Mouse (Mus musculus): ENCODE data around the gene Lrrc27. TPM values are rescaled to one million over a fixed set of nuclear protein-coding genes. Genes with fewer than 3 reads are reported as not detected.

Lrrc27 gene
- polyA plus RNA-seq, 1 experiment: 863 TPM

DNA sequence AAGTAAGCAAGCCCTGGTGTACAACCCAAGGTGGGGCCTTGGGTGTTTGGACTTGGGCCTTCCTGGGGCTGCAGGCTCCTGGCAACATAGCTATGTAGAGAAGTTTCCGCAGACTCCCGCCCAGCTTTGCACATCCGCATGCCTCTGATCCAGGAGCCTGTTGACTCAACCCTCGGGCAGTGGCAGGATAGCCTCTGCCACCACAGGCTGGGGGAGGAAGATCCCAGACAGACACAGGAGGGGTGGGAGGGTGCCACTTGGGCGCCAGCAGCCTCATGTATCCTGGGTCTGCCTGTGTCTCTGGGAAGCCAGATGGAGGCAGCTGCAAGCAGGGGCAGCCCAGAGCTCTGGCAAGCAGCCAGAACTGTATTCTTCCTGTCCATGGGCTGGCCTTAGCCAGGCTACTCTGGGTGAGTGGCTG, 39.1 kb downstream of the Lrrc27 start:
- no peaks in the 10 kb centered on the region for H3K36me3 ChIP-seq (ENCODE audit: control insufficient read depth, insufficient read depth, low read length)
- H3K4me1 ChIP-seq (ENCODE audit: control insufficient read depth, insufficient read depth, low read length): peaks cover 21% of the 10 kb centered on the region
- peak overlapping the region; percentile 90 for H3K4me3 ChIP-seq (ENCODE audit: control insufficient read depth, low read depth, low read length)
- no peak overlapping the region for H3K27ac ChIP-seq (ENCODE audit: control insufficient read depth, insufficient read depth, low read depth, low read length)
- H3K27me3 ChIP-seq (ENCODE audit: control insufficient read depth, insufficient read depth, low read length): no peaks in the 10 kb centered on the region
- TF ChIP-seq CTCF (IDR thresholded peaks at IDR 0.05; ENCODE audit: control insufficient read depth, insufficient read depth, insufficient replicate concordance, low read depth, low read length): no peak
- TF ChIP-seq POLR2A (IDR thresholded peaks at IDR 0.05; ENCODE audit: control insufficient read depth, low read depth, low read length): no peak

DNA sequence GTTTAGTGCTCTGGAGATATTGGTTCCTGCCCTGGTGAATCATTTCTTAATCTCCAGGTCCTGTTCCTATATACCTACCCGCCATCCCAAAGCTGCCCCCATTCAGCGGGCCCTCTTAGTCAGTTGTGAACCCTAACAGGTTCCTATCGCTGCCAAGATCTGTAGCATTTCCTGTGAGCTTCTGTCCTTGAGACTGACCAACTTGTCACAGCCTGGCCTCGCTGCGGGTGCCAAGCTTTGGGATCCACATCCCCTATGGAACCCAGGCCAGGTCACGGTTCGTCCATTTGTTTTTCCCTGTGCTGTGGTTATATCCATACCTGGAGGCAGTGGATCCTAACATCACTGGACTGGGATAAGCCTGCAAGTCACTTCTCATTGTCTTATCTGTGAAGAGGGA, 39.8 kb downstream of the Lrrc27 start:
- no peaks in the 10 kb centered on the region for H3K36me3 ChIP-seq (ENCODE audit: control insufficient read depth, insufficient read depth, low read length)
- H3K27ac ChIP-seq (ENCODE audit: control insufficient read depth, insufficient read depth, low read depth, low read length): 0 out of 2 replicates have a peak overlapping the region, but pooled peaks have one; percentile 4
- H3K27me3 ChIP-seq (ENCODE audit: control insufficient read depth, insufficient read depth, low read length): no peaks in the 10 kb centered on the region
- TF ChIP-seq POLR2A (IDR thresholded peaks at IDR 0.05; ENCODE audit: control insufficient read depth, low read depth, low read length) (no peak), CTCF (IDR thresholded peaks at IDR 0.05; ENCODE audit: control insufficient read depth, insufficient read depth, insufficient replicate concordance, low read depth, low read length) (no peak)
- no peak overlapping the region for H3K4me3 ChIP-seq (ENCODE audit: control insufficient read depth, low read depth, low read length)
- H3K4me1 ChIP-seq (ENCODE audit: control insufficient read depth, insufficient read depth, low read length): peaks cover 15% of the 10 kb centered on the region

DNA sequence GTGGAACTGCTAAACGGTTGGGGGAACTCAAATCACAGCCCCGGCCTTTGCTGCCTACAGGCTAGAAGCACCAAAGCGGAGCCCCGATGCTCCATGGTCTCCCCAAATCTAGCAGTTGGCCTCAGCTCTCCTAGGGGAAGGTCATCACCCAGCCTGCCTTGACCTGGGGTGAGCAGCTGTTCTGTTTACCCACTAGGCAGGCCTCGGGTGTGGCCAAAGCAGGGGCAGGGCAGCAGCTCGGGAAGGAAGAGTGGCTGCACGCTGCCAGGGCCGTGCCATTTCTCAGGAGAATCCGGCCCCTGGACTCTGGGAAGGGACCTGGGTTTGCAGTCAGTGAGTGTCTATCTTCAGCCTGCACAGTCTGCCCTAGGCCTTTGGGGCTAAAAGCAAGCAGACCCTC, 40.2 kb downstream of the Lrrc27 start:
- H3K27ac ChIP-seq (ENCODE audit: control insufficient read depth, insufficient read depth, low read depth, low read length): 0 out of 2 replicates have a peak overlapping the region, but pooled peaks have one; percentile 4
- peaks cover 11% of the 10 kb centered on the region for H3K4me1 ChIP-seq (ENCODE audit: control insufficient read depth, insufficient read depth, low read length)
- H3K4me3 ChIP-seq (ENCODE audit: control insufficient read depth, low read depth, low read length): no peak overlapping the region; the same call in 1 of the 2 replicates
- no peaks in the 10 kb centered on the region for H3K36me3 ChIP-seq (ENCODE audit: control insufficient read depth, insufficient read depth, low read length)
- no peaks in the 10 kb centered on the region for H3K27me3 ChIP-seq (ENCODE audit: control insufficient read depth, insufficient read depth, low read length)
- TF ChIP-seq POLR2A (IDR thresholded peaks at IDR 0.05; ENCODE audit: control insufficient read depth, low read depth, low read length) (no peak), CTCF (IDR thresholded peaks at IDR 0.05; ENCODE audit: control insufficient read depth, insufficient read depth, insufficient replicate concordance, low read depth, low read length) (no peak)

DNA sequence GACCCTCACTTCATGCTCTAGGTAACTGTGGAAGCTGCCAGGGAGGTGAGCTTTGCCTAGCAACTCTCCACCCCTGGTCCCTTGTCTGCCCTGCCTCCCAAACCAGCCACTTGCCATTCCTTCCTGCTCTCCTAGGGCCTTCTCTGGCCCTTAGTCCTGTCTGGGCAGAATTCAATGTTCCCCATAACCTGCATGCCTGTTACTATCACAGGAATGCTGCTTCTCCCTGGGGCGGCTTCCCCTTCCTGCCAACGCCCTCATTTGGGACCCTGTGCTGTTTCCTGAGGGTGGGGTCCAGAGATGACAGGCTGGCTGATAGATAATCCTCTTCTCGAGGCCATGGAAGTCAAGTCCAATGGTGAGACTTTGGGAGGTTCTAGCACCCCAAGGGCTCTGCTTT, 40.7 kb downstream of the Lrrc27 start:
- H3K36me3 ChIP-seq (ENCODE audit: control insufficient read depth, insufficient read depth, low read length): no peaks in the 10 kb centered on the region
- TF ChIP-seq POLR2A (IDR thresholded peaks at IDR 0.05; ENCODE audit: control insufficient read depth, low read depth, low read length) (no peak), CTCF (IDR thresholded peaks at IDR 0.05; ENCODE audit: control insufficient read depth, insufficient read depth, insufficient replicate concordance, low read depth, low read length) (no peak)
- H3K4me1 ChIP-seq (ENCODE audit: control insufficient read depth, insufficient read depth, low read length): peaks cover 8% of the 10 kb centered on the region
- no peaks in the 10 kb centered on the region for H3K27me3 ChIP-seq (ENCODE audit: control insufficient read depth, insufficient read depth, low read length)
- H3K4me3 ChIP-seq (ENCODE audit: control insufficient read depth, low read depth, low read length): no peak overlapping the region
- no peak overlapping the region for H3K27ac ChIP-seq (ENCODE audit: control insufficient read depth, insufficient read depth, low read depth, low read length)

DNA sequence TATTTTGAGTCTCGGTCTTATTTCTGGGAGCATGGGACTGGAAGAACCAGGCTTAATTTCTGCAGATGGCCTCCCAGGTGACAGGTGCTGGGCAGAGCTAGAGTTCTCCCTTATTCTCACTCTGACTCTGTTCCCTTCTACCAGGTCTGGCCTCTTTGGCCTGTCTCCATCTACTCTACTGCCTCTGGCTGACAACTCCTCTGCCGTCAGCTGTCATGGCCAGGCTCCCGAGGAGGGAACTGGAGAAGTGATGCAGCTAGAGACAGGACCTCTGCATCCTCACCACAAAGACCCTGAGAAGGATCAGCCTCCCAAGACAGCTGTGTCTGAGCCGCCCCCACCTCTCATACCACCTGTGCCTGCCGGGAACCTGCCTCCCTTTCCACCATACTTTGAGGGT, 41.8 kb downstream of the Lrrc27 start:
- H3K4me1 ChIP-seq (ENCODE audit: control insufficient read depth, insufficient read depth, low read length): peaks cover 7% of the 10 kb centered on the region
- TF ChIP-seq POLR2A (IDR thresholded peaks at IDR 0.05; ENCODE audit: control insufficient read depth, low read depth, low read length) (no peak), CTCF (IDR thresholded peaks at IDR 0.05; ENCODE audit: control insufficient read depth, insufficient read depth, insufficient replicate concordance, low read depth, low read length) (no peak)
- H3K36me3 ChIP-seq (ENCODE audit: control insufficient read depth, insufficient read depth, low read length): no peaks in the 10 kb centered on the region
- H3K27me3 ChIP-seq (ENCODE audit: control insufficient read depth, insufficient read depth, low read length): no peaks in the 10 kb centered on the region
- H3K4me3 ChIP-seq (ENCODE audit: control insufficient read depth, low read depth, low read length): no peak overlapping the region
- H3K27ac ChIP-seq (ENCODE audit: control insufficient read depth, insufficient read depth, low read depth, low read length): no peak overlapping the region

DNA sequence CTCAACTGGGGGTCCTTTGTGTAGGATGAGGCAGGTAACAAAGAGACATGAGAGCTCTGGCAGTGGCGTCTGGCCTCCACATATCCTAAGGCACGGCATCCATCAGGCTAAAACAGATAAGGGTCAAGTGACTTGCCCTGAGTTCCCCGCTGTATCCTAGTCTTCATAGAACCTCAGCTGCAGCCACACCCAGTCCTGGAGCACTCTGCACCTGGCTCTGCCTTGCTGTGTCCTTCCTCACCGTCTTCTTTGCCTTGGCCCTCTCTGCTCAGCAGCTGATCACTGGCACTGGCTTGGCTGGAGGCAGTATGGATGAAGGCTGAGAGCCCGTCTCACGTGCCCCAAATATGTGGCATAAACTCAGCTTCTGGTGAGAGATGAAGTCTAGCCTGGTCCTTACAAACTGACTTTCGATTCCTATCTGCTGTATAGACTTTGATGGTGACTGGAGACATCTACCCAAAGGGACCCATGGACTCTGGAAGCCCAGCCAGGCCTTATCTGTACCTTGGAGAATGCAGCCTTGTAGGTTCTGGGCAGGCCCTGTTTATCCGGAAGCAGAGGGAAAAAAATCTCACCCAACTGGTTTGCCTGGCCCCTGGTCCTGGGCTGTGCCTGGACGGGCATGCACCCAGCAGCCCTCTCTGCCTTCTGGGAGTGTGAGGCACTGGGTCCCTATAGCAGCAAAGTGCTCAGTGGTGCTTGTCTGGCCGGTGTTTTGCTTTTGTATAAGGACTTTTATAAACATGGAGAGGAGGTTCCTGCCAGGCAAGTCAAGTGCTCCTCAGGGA, 45.2 kb downstream of the Lrrc27 start:
- H3K4me3 ChIP-seq (ENCODE audit: control insufficient read depth, low read depth, low read length): no peak overlapping the region
- H3K36me3 ChIP-seq (ENCODE audit: control insufficient read depth, insufficient read depth, low read length): no peaks in the 10 kb centered on the region
- H3K27me3 ChIP-seq (ENCODE audit: control insufficient read depth, insufficient read depth, low read length): no peaks in the 10 kb centered on the region
- peaks cover 4% of the 10 kb centered on the region for H3K4me1 ChIP-seq (ENCODE audit: control insufficient read depth, insufficient read depth, low read length)
- H3K27ac ChIP-seq (ENCODE audit: control insufficient read depth, insufficient read depth, low read depth, low read length): no peak overlapping the region
- TF ChIP-seq CTCF (IDR thresholded peaks at IDR 0.05; ENCODE audit: control insufficient read depth, insufficient read depth, insufficient replicate concordance, low read depth, low read length) (no peak), POLR2A (IDR thresholded peaks at IDR 0.05; ENCODE audit: control insufficient read depth, low read depth, low read length) (no peak)

DNA sequence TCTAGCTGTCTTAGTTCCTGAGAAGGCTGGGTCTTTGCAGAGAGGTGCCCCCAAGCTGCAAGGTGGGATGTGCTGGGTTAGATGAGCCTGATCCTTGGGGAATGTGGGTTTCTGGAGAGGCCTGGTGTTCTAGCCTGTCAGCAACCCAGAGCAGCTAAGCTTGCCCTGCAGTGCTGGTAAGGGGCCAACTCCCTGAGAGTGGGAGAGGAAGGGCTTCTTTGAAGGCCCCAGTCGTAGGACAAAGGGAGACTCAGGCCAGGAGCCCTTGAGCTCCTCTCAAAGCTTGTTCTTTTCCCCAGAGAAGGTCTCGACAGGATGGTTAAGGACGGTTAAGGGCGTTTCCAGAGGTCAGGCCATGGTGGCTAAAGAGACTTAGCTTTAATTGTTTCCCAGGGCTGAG, 51.5 kb downstream of the Lrrc27 start:
- no peaks in the 10 kb centered on the region for H3K36me3 ChIP-seq (ENCODE audit: control insufficient read depth, insufficient read depth, low read length)
- no peaks in the 10 kb centered on the region for H3K27me3 ChIP-seq (ENCODE audit: control insufficient read depth, insufficient read depth, low read length)
- H3K4me1 ChIP-seq (ENCODE audit: control insufficient read depth, insufficient read depth, low read length): no peaks in the 10 kb centered on the region
- H3K27ac ChIP-seq (ENCODE audit: control insufficient read depth, insufficient read depth, low read depth, low read length): no peak overlapping the region
- no peak overlapping the region for H3K4me3 ChIP-seq (ENCODE audit: control insufficient read depth, low read depth, low read length)
- TF ChIP-seq CTCF (IDR thresholded peaks at IDR 0.05; ENCODE audit: control insufficient read depth, insufficient read depth, insufficient replicate concordance, low read depth, low read length) (no peak), POLR2A (IDR thresholded peaks at IDR 0.05; ENCODE audit: control insufficient read depth, low read depth, low read length) (no peak)
